Mouse (Mus musculus) ES-E14 (cell line): ENCODE results near the gene Smad5. TPM values are rescaled to one million over a fixed set of nuclear protein-coding genes. Genes with fewer than 3 reads are reported as not detected.

Source experiments
- DNase-seq: peaks from one replicate; pipeline ENCODE4 v3.0.0-alpha.2; 2013; ENCODE audit warnings: low read depth, low spot score
- H3K27ac ChIP-seq: 2 replicates; pipeline ENCODE4 v1.5.1; 2012; ENCODE audit warnings: low read depth, mild to moderate bottlenecking, low read length, moderate library complexity, mixed read lengths; ENCODE audit not compliant: poor library complexity, insufficient read depth, severe bottlenecking
- H3K36me3 ChIP-seq: 2 replicates; pipeline ENCODE4 v1.6.1; 2012; ENCODE audit warnings: mild to moderate bottlenecking, low read length, moderate library complexity, mixed read lengths; ENCODE audit not compliant: control insufficient read depth, poor library complexity, insufficient read depth, severe bottlenecking
- H3K4me1 ChIP-seq, 2 experiments: fragments of 150-350 bp in 1 of 2; sonication (generic) in 1 of 2; 2 replicates each; pipeline ENCODE4 v1.6.1; 2012; ENCODE audit warnings: low read length in 2 of 2, mild to moderate bottlenecking in 1 of 2, mixed read lengths in 1 of 2; ENCODE audit not compliant: control insufficient read depth in 2 of 2, insufficient read depth in 2 of 2, poor library complexity in 1 of 2
- H3K4me3 ChIP-seq, 2 experiments: fragments of 150-350 bp in 1 of 2; sonication (generic) in 1 of 2; 2 replicates each; pipeline ENCODE4 v1.5.1; 2012; ENCODE audit warnings: low read length in 2 of 2, low read depth in 1 of 2, mild to moderate bottlenecking in 1 of 2, mixed read lengths in 1 of 2; ENCODE audit not compliant: insufficient read depth in 1 of 2, poor library complexity in 1 of 2, severe bottlenecking in 1 of 2
- H3K9ac ChIP-seq: 2 replicates; pipeline ENCODE4 v1.6.1; 2012; ENCODE audit warnings: low read depth, mild to moderate bottlenecking, low read length, mixed read lengths; ENCODE audit not compliant: poor library complexity, insufficient read depth, severe bottlenecking
- H3K9me3 ChIP-seq: fragments of 150-350 bp; sonication (generic); 2 replicates; pipeline ENCODE4 v1.6.1; 2012; ENCODE audit warnings: low read depth, mild to moderate bottlenecking, low read length; ENCODE audit not compliant: control insufficient read depth, insufficient read depth
- CHD2 ChIP-seq: IDR thresholded peaks from 2 replicates; pipeline ENCODE4 v1.6.1; 2014; ENCODE audit warnings: mild to moderate bottlenecking, low read depth, low read length, inconsistent platforms
- HCFC1 ChIP-seq: IDR thresholded peaks from 2 replicates; pipeline ENCODE4 v1.6.1; 2012; ENCODE audit warnings: low read length, inconsistent platforms, borderline replicate concordance; ENCODE audit not compliant: insufficient read depth
- MAFK ChIP-seq: IDR thresholded peaks from 2 replicates; pipeline ENCODE4 v1.6.1; 2014; ENCODE audit warnings: mild to moderate bottlenecking, low read depth, low read length, inconsistent platforms; ENCODE audit not compliant: insufficient read depth
- ZC3H11A ChIP-seq: IDR thresholded peaks from 2 replicates; pipeline ENCODE4 v1.6.1; 2012; ENCODE audit warnings: low read depth, mild to moderate bottlenecking, inconsistent platforms, low read length, borderline replicate concordance
- ZNF384 ChIP-seq: IDR thresholded peaks from 2 replicates; pipeline ENCODE4 v1.6.1; 2012; ENCODE audit warnings: low read depth, low read length, inconsistent platforms
- in situ Hi-C, 2 experiments: fragments of 600-800 bp; cut with MboI; formaldehyde crosslinking; loops; one replicate each; pipeline ENCODE4 v1.15.1; 2025; ENCODE audit warnings: low sequenced_read_pairs in 2 of 2, inconsistent platforms in 1 of 2; ENCODE audit not compliant: unreplicated experiment in 2 of 2
- total RNA-seq: library from RNA; depleted of rRNA; stranded (reverse); fragments of 300-350 nt; gene quantifications from 2 replicates; pipeline ENCODE4 v1.2.3, GENCODE M21; 2012; rRNA removed

The Smad5 gene
- total RNA-seq, 1 experiment = 14.2 TPM

- DNase-seq = no peak
- no peaks in the 10 kb centered on the region for H3K36me3 ChIP-seq
- H3K27ac ChIP-seq = no peak overlapping the region
- no peak overlapping the region for H3K9ac ChIP-seq
- TF ChIP-seq MAFK = no peak
- no peak for TF ChIP-seq HCFC1
- no peak for TF ChIP-seq CHD2
- TF ChIP-seq ZC3H11A = no peak
- H3K4me3 ChIP-seq = no peak overlapping the region
- H3K4me1 ChIP-seq = no peaks in the 10 kb centered on the region
- in situ Hi-C loops = no loop called here
- no peaks in the 10 kb centered on the region for H3K9me3 ChIP-seq
Observed at GRCm38 (mm10) chr13:56774304-56774703, 71.5 kb downstream of the Smad5 start.

- DNase-seq = peak; percentile 26
- Histone ChIP-seq H3K4me1 (no peaks in the 10 kb centered on the region), H3K36me3 (no peaks in the 10 kb centered on the region), H3K9ac (no peak overlapping the region), H3K9me3 (no peaks in the 10 kb centered on the region), H3K4me3 (no peak overlapping the region), H3K27ac (no peak overlapping the region)
- in situ Hi-C loops = no loop called here
- no peak for TF ChIP-seq ZC3H11A
- no peak for TF ChIP-seq HCFC1
- no peak for TF ChIP-seq ZNF384
- TF ChIP-seq MAFK = no peak
- TF ChIP-seq CHD2 = no peak
Observed at GRCm38 (mm10) chr13:56780746-56781469, 78.1 kb downstream of the Smad5 start.

GRCm38 (mm10) chr13:56781697-56782096 is 78.9 kb downstream of the Smad5 start:
- Histone ChIP-seq H3K9ac (no peak overlapping the region), H3K27ac (no peak overlapping the region), H3K9me3 (no peaks in the 10 kb centered on the region), H3K4me1 (no peaks in the 10 kb centered on the region), H3K4me3 (no peak overlapping the region), H3K36me3 (no peaks in the 10 kb centered on the region)
- TF ChIP-seq MAFK (no peak), HCFC1 (no peak), ZNF384 (no peak)
- no peak for DNase-seq
- in situ Hi-C loops = no loop called here

- H3K4me3 ChIP-seq = no peak overlapping the region
- H3K9me3 ChIP-seq = no peaks in the 10 kb centered on the region
- in situ Hi-C loops = no loop called here
- no peak overlapping the region for H3K27ac ChIP-seq
- H3K4me1 ChIP-seq = no peaks in the 10 kb centered on the region
- H3K36me3 ChIP-seq = no peaks in the 10 kb centered on the region
- TF ChIP-seq MAFK (no peak), ZC3H11A (no peak), CHD2 (no peak), ZNF384 (no peak), HCFC1 (no peak)
- DNase-seq = no peak
- no peak overlapping the region for H3K9ac ChIP-seq
Observed at GRCm38 (mm10) chr13:56782621-56783020, 79.8 kb downstream of the Smad5 start.

GRCm38 (mm10) chr13:56790683-56791082 is 87.9 kb downstream of the Smad5 start:
- TF ChIP-seq ZC3H11A (no peak), ZNF384 (no peak), HCFC1 (no peak), CHD2 (no peak), MAFK (no peak)
- in situ Hi-C loops = no loop called here
- H3K9me3 ChIP-seq = no peaks in the 10 kb centered on the region
- H3K4me3 ChIP-seq = no peak overlapping the region
- H3K36me3 ChIP-seq = no peaks in the 10 kb centered on the region
- no peak overlapping the region for H3K27ac ChIP-seq
- no peak for DNase-seq
- no peak overlapping the region for H3K9ac ChIP-seq
- peaks cover 0 to 4% of the 10 kb centered on the region in 2 experiments; a peak in 1 of 4 replicates for H3K4me1 ChIP-seq

Other genes starting within 250 kb of the Smad5 start
- not detected in 2 replicates for gene Il9, start 220.8 kb upstream of the Smad5 start, total RNA-seq
- gene Fbxl21, start 180.5 kb upstream of the Smad5 start, total RNA-seq = 0.58 and 1.2 TPM in 2 replicates
- gene Lect2, start 154.5 kb upstream of the Smad5 start, total RNA-seq = not detected in 2 replicates
- 16.6 and 37.4 TPM in 2 replicates for gene Tgfbi, start 93.5 kb upstream of the Smad5 start, total RNA-seq
- not detected in 2 replicates for gene Gm45623, start 50.8 kb downstream of the Smad5 start, total RNA-seq
- gene Trpc7, start 193.0 kb downstream of the Smad5 start, total RNA-seq = 0.05 TPM in 1 of 2 replicates, not detected in the other